Mouse (Mus musculus) hindbrain, embryonic 12.5 days (tissue): Measurements from ENCODE around the gene Atrip. TPM values are rescaled to one million over a fixed set of nuclear protein-coding genes. Genes with fewer than 3 reads are reported as not detected.

ENCODE experiments used
- ATAC-seq: fragments of 200-750 bp; cut with Nextera tagmentation; 2 replicates; pipeline ENCODE4 v1.8.0; 2017; ENCODE audit warnings: moderate TSS enrichment; ENCODE audit not compliant: low FRiP score
- H3K27ac ChIP-seq: fragments of 300-500 bp; sonication (generic); 2 replicates; pipeline ENCODE4 v1.5.1; 2016; ENCODE audit warnings: mild to moderate bottlenecking
- H3K27me3 ChIP-seq: fragments of 300-500 bp; sonication (generic); 2 replicates; pipeline ENCODE4 v1.6.1; 2016; ENCODE audit warnings: mild to moderate bottlenecking
- H3K36me3 ChIP-seq: fragments of 300-500 bp; sonication (generic); 2 replicates; pipeline ENCODE4 v1.6.1; 2016; ENCODE audit warnings: mild to moderate bottlenecking
- H3K4me1 ChIP-seq: fragments of 300-500 bp; sonication (generic); 2 replicates; pipeline ENCODE4 v1.6.1; 2016
- H3K4me2 ChIP-seq: fragments of 300-500 bp; sonication (generic); replicated peaks from 2 replicates; pipeline ENCODE4 v1.6.1; 2016; ENCODE audit warnings: mild to moderate bottlenecking
- H3K4me3 ChIP-seq: fragments of 300-500 bp; sonication (generic); 2 replicates; pipeline ENCODE4 v1.5.1; 2016; ENCODE audit warnings: mild to moderate bottlenecking
- H3K9ac ChIP-seq: fragments of 300-500 bp; sonication (generic); 2 replicates; pipeline ENCODE4 v1.6.1; 2016; ENCODE audit warnings: mild to moderate bottlenecking, moderate library complexity
- H3K9me3 ChIP-seq: fragments of 300-500 bp; sonication (generic); replicated peaks from 2 replicates; pipeline ENCODE4 v1.6.1; 2016; ENCODE audit warnings: mild to moderate bottlenecking
- WGBS: fragments of 180-500 bp; shearing (Covaris S2); methylation state at CpG from one replicate; pipeline ENCODE4 v1.1.7; 2016; 5-methylcytosine and 5-hydroxymethylcytosine counted together
- polyA plus RNA-seq: library from polyadenylated mRNA; unstranded; fragments of >200 nt; fragmentation: Nextera tagmentation; extraction: Ambion mirVana; gene quantifications from 2 replicates; pipeline ENCODE4 v1.2.1, GENCODE M21; 2016

Atrip gene
- polyA plus RNA-seq, 1 experiment from 2014 or later: 29.3 TPM

DNA sequence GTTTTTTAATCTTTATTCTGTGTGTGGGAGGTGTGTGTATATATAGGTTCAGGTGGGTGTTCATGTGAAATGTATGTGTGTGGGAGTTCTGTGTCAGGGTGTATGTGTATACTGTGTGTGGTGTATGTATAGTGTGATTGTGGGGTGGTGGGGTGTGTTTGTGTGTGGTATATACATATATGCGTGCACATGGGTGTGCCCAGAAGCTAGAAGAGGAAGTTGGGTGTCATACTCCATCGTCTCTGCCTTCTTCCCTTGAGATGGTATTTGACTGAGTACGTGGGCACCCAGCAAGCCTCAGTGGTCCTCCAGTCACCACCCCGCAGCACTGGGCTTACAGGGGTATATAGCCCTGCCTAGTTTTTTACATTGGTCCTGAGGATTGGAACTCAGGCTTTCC lies 52.5 kb downstream of the Atrip start:
- no peak for ATAC-seq

DNA sequence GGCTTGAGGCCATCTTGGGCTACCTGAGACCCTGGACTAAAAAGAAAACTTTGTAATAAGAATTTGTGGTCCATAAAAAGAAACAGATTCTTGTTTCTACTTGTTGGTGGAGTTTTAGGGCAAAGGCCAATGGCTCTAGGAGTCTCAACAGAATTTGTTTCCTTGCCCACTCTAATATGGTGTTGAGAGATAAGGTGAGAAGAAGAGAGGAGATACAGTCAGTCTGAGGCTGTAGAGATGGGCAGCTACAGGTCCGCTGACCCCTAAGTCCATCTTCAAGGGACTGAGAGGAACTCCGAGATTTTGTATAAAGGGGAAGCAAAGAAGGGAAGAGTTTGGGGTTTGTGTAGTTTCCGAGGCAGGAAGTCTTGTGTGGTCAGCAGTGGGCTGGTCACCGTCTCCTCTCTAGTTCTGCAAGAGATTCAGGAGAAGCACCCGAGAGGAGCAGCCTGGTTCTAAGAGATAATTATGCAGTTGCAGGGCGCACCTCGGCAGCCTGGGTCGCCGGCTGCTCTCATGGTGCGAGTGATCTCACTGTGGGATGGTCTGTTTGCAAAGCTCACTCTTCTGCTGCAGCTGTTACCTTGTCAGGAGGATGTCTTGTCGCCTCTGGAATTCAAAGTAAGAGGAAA lies 56.8 kb downstream of the Atrip start:
- ATAC-seq: no peak
- WGBS: 69% methylated on average over 11 of the region's 11 CpGs
- peaks cover 6% of the 10 kb centered on the region; the same call in 1 of the 2 replicates for H3K36me3 ChIP-seq

More for the DNA sequence above, 52.5 kb downstream of the Atrip start:
- Histone ChIP-seq H3K36me3 (peaks cover 21% of the 10 kb centered on the region), H3K27me3 (no peaks in the 10 kb centered on the region), H3K4me1 (no peaks in the 10 kb centered on the region), H3K4me3 (no peak overlapping the region), H3K9ac (0 out of 2 replicates have a peak overlapping the region, but pooled peaks have one; percentile 18), H3K9me3 (no peaks in the 10 kb centered on the region), H3K27ac (no peak overlapping the region), H3K4me2 (no peak overlapping the region)
- WGBS: 87% methylated on average over 4 of the region's 4 CpGs

DNA sequence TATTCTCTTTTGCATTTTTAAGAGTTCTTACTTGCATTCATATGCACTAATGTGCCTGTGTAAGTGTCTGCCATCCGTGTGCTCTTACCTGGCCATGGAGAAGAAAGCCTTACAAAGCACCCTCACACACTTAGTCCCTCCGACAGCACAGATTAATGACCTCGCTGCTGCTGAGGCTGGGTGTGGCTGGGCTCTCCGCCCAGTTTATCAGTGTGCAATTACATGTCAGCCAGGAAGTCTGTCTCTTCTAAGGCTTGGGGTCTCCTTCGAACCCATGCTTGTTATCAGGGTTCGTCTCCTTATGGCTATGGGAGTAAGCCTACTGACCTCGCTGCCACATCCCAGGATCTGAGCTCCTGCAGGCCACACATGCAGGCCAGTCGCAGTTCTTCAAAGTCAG lies 58.5 kb downstream of the Atrip start:
- H3K9me3 ChIP-seq: no peaks in the 10 kb centered on the region
- no peaks in the 10 kb centered on the region for H3K27me3 ChIP-seq
- WGBS: 76% methylated on average over 8 of the region's 8 CpGs
- no peaks in the 10 kb centered on the region for H3K4me1 ChIP-seq
- H3K4me2 ChIP-seq: no peak overlapping the region
- H3K4me3 ChIP-seq: no peak overlapping the region
- H3K36me3 ChIP-seq: peaks cover 16% of the 10 kb centered on the region
- ATAC-seq: no peak
- no peak overlapping the region for H3K9ac ChIP-seq
- no peak overlapping the region for H3K27ac ChIP-seq

More for the DNA sequence above, 56.8 kb downstream of the Atrip start:
- Histone ChIP-seq H3K4me1 (no peaks in the 10 kb centered on the region), H3K4me2 (no peak overlapping the region), H3K27ac (no peak overlapping the region), H3K9ac (no peak overlapping the region), H3K9me3 (no peaks in the 10 kb centered on the region), H3K27me3 (no peaks in the 10 kb centered on the region), H3K4me3 (no peak overlapping the region)

DNA sequence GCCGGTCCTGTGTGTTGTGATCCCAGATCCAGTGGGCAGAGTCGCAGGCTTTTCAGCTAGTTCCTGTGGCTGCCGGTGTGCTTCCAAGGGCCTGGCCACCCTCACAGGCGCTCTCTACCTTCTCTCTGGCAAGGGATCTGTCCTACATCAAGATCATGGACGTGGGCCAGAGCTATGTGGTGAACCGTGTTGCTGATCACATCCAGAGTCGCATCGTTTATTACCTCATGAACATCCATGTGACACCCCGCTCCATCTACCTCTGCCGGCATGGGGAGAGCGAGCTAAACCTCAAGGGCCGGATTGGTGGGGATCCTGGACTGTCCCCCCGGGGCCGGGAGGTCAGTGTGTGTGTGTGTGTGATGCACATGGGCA lies 63.6 kb downstream of the Atrip start:
- no peak overlapping the region for H3K4me2 ChIP-seq
- 0 out of 2 replicates have a peak, but pooled peaks cover 3% of the 10 kb centered on the region for H3K4me1 ChIP-seq
- peak overlapping the region; percentile 35; the same call in 1 of the 2 replicates for H3K9ac ChIP-seq
- no peak overlapping the region for H3K4me3 ChIP-seq
- H3K27ac ChIP-seq: no peak overlapping the region
- H3K27me3 ChIP-seq: no peaks in the 10 kb centered on the region
- ATAC-seq: no peak
- peaks cover 23% of the 10 kb centered on the region for H3K36me3 ChIP-seq
- WGBS: 85% methylated on average over 14 of the region's 14 CpGs
- no peaks in the 10 kb centered on the region for H3K9me3 ChIP-seq

DNA sequence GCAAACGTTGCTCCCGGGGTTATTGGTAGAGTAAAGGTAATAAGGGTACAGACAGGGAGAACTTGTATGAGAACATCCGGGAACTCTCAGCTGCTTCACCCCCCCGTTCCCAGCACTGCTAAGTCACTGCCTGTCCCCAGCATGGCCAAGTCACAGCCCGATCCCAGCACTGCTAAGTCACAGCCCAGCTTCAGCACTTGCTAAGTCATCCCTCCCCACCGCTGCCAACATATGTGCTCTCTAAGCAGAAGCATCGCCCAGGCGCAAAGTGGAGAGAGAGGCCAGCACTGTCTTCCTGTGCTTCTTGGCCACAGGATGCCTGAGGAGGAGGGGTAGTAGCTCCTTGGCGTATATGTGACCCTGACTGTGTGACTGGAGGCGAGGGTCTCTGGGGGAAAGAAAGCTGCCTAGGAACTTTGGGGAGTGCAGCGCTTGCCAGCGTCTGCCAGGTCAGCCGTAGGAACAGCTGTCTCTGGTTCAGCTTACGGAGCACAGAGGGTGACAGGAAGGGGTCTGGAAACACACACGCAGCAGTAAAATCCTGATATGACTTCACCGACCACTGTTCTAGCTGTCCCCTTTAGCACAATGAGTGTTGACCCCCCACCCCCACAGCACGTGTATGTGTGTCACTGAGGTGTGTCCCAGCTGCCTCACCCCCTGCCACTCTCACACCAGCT lies 64.1 kb downstream of the Atrip start:
- Histone ChIP-seq H3K27me3 (no peaks in the 10 kb centered on the region), H3K4me1 (0 out of 2 replicates have a peak, but pooled peaks cover 3% of the 10 kb centered on the region), H3K9ac (peak overlapping the region; percentile 35; the same call in 1 of the 2 replicates), H3K4me3 (no peak overlapping the region), H3K4me2 (no peak overlapping the region), H3K27ac (no peak overlapping the region), H3K9me3 (no peaks in the 10 kb centered on the region), H3K36me3 (peaks cover 23% of the 10 kb centered on the region)
- no peak for ATAC-seq
- 55% methylated on average over 17 of the region's 17 CpGs for WGBS

DNA sequence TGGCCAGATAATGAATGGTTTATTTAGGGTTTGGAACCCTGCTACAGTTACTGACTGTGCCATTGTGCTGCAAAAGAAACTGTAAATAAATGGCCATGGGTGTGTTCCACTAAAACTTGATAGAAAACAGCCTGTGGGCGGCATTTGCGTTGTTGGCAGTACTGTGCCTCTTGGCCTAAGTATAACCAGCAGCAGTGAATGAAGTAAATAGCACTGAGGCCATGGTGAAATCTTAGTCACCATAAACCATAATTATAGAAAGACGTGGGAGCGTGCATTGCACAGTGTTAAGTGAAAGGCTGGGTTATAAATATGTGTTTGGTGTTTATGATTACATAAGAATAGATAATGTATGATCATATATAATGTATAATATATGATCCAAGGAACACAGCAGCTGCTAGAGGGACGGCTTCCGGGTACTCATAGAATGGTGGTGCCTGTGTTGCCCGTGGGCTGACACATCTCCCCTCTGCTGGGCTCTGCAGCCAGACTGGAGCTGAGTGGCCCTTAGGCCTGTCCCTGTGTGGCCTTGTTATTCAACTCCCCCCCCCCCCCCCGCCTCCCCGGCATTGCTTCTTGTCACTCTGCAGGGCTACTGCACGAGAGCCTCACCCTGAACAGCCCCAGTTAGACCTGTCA lies 64.8 kb downstream of the Atrip start:
- Histone ChIP-seq H3K4me3 (no peak overlapping the region), H3K9me3 (no peaks in the 10 kb centered on the region), H3K9ac (no peak overlapping the region), H3K4me1 (0 out of 2 replicates have a peak, but pooled peaks cover 3% of the 10 kb centered on the region), H3K36me3 (peaks cover 23% of the 10 kb centered on the region), H3K27ac (no peak overlapping the region), H3K27me3 (no peaks in the 10 kb centered on the region), H3K4me2 (no peak overlapping the region)
- no peak for ATAC-seq
- 71% methylated on average over 9 of the region's 10 CpGs for WGBS

DNA sequence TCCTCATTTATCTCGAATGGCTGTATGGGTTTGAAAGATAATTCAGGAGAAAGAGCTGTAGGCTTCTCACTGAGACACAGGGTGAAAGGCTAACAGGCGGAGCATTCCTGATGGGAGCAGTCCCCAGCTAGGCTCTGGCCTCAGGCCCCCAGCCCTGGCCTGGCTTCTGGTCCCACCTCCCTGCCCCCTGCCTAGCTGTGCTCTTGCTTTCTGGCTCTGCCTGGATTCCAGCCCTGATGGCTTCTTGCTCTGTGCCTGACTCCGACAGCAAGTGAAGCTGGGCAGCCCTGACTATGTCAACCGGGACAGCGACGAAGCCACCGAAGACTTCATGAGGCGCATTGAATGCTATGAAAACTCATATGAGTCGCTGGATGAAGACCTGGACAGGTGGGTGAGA lies 65.8 kb downstream of the Atrip start:
- H3K4me2 ChIP-seq: no peak overlapping the region
- H3K9ac ChIP-seq: no peak overlapping the region
- peaks cover 18% of the 10 kb centered on the region for H3K36me3 ChIP-seq

More for the DNA sequence above, 65.8 kb downstream of the Atrip start:
- Histone ChIP-seq H3K9me3 (no peaks in the 10 kb centered on the region), H3K27ac (no peak overlapping the region), H3K27me3 (no peaks in the 10 kb centered on the region), H3K4me1 (0 out of 2 replicates have a peak, but pooled peaks cover 3% of the 10 kb centered on the region), H3K4me3 (no peak overlapping the region)
- 80% methylated on average over 9 of the region's 9 CpGs for WGBS
- ATAC-seq: no peak

Other genes starting within 250 kb of the Atrip start
- gene Celsr3, start 247.8 kb downstream of the Atrip start, polyA plus RNA-seq: 11.9 TPM in 2 replicates
- 12.7 and 16.5 TPM in 2 replicates for gene Slc26a6, start 220.8 kb downstream of the Atrip start, polyA plus RNA-seq
- 0.44 and 0.48 TPM in 2 replicates for gene Tmem89, start 159.5 kb downstream of the Atrip start, polyA plus RNA-seq
- 346 and 367 TPM in 2 replicates for gene Uqcrc1, start 137.5 kb downstream of the Atrip start, polyA plus RNA-seq
- gene Col7a1, start 120.5 kb downstream of the Atrip start, polyA plus RNA-seq: 3.1 and 3.9 TPM in 2 replicates
- gene Ucn2, start 88.1 kb downstream of the Atrip start, polyA plus RNA-seq: not detected in 2 replicates
- gene Pfkfb4, start 82.3 kb downstream of the Atrip start, polyA plus RNA-seq: 20.1 and 24.0 TPM in 2 replicates
- gene Shisa5, start 35.6 kb downstream of the Atrip start, polyA plus RNA-seq: 52.3 and 56.6 TPM in 2 replicates
- gene Trex1, start 14.4 kb downstream of the Atrip start, polyA plus RNA-seq: 8.0 and 9.9 TPM in 2 replicates
- 11.9 and 12.1 TPM in 2 replicates for gene Ccdc51, start 8.4 kb upstream of the Atrip start, polyA plus RNA-seq
- gene Tma7, start 8.5 kb upstream of the Atrip start, polyA plus RNA-seq: 746 and 747 TPM in 2 replicates
- gene Plxnb1, start 21.3 kb upstream of the Atrip start, polyA plus RNA-seq: 38.4 and 41.2 TPM in 2 replicates
- gene Fbxw21, start 87.9 kb upstream of the Atrip start, polyA plus RNA-seq: not detected in 2 replicates
- gene Fbxw13, start 121.9 kb upstream of the Atrip start, polyA plus RNA-seq: not detected in 2 replicates
- not detected in 2 replicates for gene Fbxw20, start 160.6 kb upstream of the Atrip start, polyA plus RNA-seq
- gene Fbxw14, start 213.6 kb upstream of the Atrip start, polyA plus RNA-seq: not detected in 2 replicates